Mouse (Mus musculus) kidney, adult 2 months (tissue): ENCODE measurements around the gene Afdn. TPM values are rescaled to one million over a fixed set of nuclear protein-coding genes. Genes with fewer than 3 reads are reported as not detected.
A peak's percentile ranks its signal among the peaks of the same experiment; 100 is the strongest.

Experiments
- DNase-seq: peaks from one replicate; pipeline ENCODE4 v3.0.0; 2021
- H3K27ac ChIP-seq: fragments of 200-500 bp; 2 replicates; pipeline ENCODE4 v1.5.1; 2012; ENCODE audit warnings: low read depth, low read length, control low read depth, inconsistent platforms; ENCODE audit not compliant: insufficient read depth
- H3K27me3 ChIP-seq: fragments of 200-500 bp; replicated peaks from 2 replicates; pipeline ENCODE4 v1.6.1; 2012; ENCODE audit warnings: mild to moderate bottlenecking, moderate library complexity, low read length, inconsistent platforms; ENCODE audit not compliant: control insufficient read depth, insufficient read depth
- H3K36me3 ChIP-seq: fragments of 200-500 bp; 2 replicates; pipeline ENCODE4 v1.6.1; 2012; ENCODE audit warnings: mild to moderate bottlenecking, moderate library complexity, low read length, inconsistent platforms; ENCODE audit not compliant: control insufficient read depth, insufficient read depth
- H3K4me1 ChIP-seq: fragments of 200-500 bp; 2 replicates; pipeline ENCODE4 v1.6.1; 2011; ENCODE audit warnings: low read length; ENCODE audit not compliant: control insufficient read depth, insufficient read depth
- H3K4me3 ChIP-seq: fragments of 200-500 bp; 2 replicates; pipeline ENCODE4 v1.5.1; 2011; ENCODE audit warnings: mild to moderate bottlenecking, low read depth, low read length, control low read depth; ENCODE audit not compliant: insufficient read depth
- CTCF ChIP-seq: fragments of 200-500 bp; conservative IDR thresholded peaks from 2 replicates; pipeline ENCODE4 v1.5.1; 2011; ENCODE audit warnings: low read depth, mild to moderate bottlenecking, control low read depth, low read length, moderate library complexity, mixed read lengths; ENCODE audit not compliant: insufficient read depth, insufficient read length
- POLR2A ChIP-seq: fragments of 200-500 bp; IDR thresholded peaks from one replicate; pipeline ENCODE4 v1.6.1; 2011; ENCODE audit warnings: low read depth, low read length, control low read depth
- WGBS: fragments of 180-500 bp; shearing (Covaris S2); methylation state at CpG from one replicate; pipeline ENCODE4 v1.1.7; 2018; 5-methylcytosine and 5-hydroxymethylcytosine counted together
- polyA plus RNA-seq: library from polyadenylated mRNA; depleted of rRNA; stranded (reverse); fragments of >200 nt; gene quantifications from 2 replicates; pipeline ENCODE4 v1.2.3, GENCODE M21; 2012; rRNA removed

Gene Afdn
- polyA plus RNA-seq = 35.1 and 42.3 TPM in 2 replicates

GRCm38 (mm10) chr17:13759853-13760627 is at the start of gene Afdn:
Afdn (plus strand) TSS chr17:13760539.
- H3K27me3 ChIP-seq = no peaks in the 10 kb centered on the region
- peak within 1 kb of the TSS; percentile 76 for H3K27ac ChIP-seq
- DNase-seq = peak; percentile 93
- WGBS = 6% methylated on average over 108 of the region's 108 CpGs
- H3K36me3 ChIP-seq = no peaks in the 10 kb centered on the region
- peaks cover 13% of the 10 kb centered on the region for H3K4me1 ChIP-seq
- peak within 1 kb of the TSS; percentile 80 for H3K4me3 ChIP-seq
- TF ChIP-seq CTCF (no peak), POLR2A (peak; percentile 17)

GRCm38 (mm10) chr17:13711173-13711572 is 49.2 kb upstream of the Afdn start:
- Histone ChIP-seq H3K4me3 (no peak overlapping the region), H3K27ac (no peak overlapping the region), H3K27me3 (no peaks in the 10 kb centered on the region), H3K36me3 (no peaks in the 10 kb centered on the region), H3K4me1 (peaks cover 9% of the 10 kb centered on the region; the same call in 1 of the 2 replicates)
- DNase-seq = no peak
- 77% methylated on average over 5 of the region's 5 CpGs for WGBS
- no peak for TF ChIP-seq CTCF
- TF ChIP-seq POLR2A = no peak

GRCm38 (mm10) chr17:13712116-13712515 is 48.2 kb upstream of the Afdn start:
- WGBS = 86% methylated on average over 6 of the region's 6 CpGs
- no peak overlapping the region for H3K27ac ChIP-seq
- no peak overlapping the region for H3K4me3 ChIP-seq
- no peaks in the 10 kb centered on the region for H3K27me3 ChIP-seq
- TF ChIP-seq CTCF (no peak), POLR2A (no peak)
- no peak for DNase-seq
- H3K36me3 ChIP-seq = no peaks in the 10 kb centered on the region
- peaks cover 9% of the 10 kb centered on the region; the same call in 1 of the 2 replicates for H3K4me1 ChIP-seq

GRCm38 (mm10) chr17:13712518-13712917 is 47.8 kb upstream of the Afdn start:
- no peak overlapping the region for H3K27ac ChIP-seq
- DNase-seq = no peak
- no peaks in the 10 kb centered on the region for H3K27me3 ChIP-seq
- TF ChIP-seq CTCF (no peak), POLR2A (no peak)
- no peak overlapping the region for H3K4me3 ChIP-seq
- H3K36me3 ChIP-seq = no peaks in the 10 kb centered on the region
- 91% methylated on average over 3 of the region's 3 CpGs for WGBS
- peaks cover 9% of the 10 kb centered on the region; the same call in 1 of the 2 replicates for H3K4me1 ChIP-seq

- 57% methylated on average over 4 of the region's 4 CpGs for WGBS
- no peak for DNase-seq
- Histone ChIP-seq H3K36me3 (no peaks in the 10 kb centered on the region), H3K27ac (peak overlapping the region; percentile 46), H3K27me3 (no peaks in the 10 kb centered on the region), H3K4me1 (peaks cover 9% of the 10 kb centered on the region; the same call in 1 of the 2 replicates), H3K4me3 (no peak overlapping the region)
- TF ChIP-seq CTCF = no peak
- TF ChIP-seq POLR2A = no peak
Observed at GRCm38 (mm10) chr17:13714128-13714527, 46.2 kb upstream of the Afdn start.

GRCm38 (mm10) chr17:13714654-13715053 is 45.7 kb upstream of the Afdn start:
- Histone ChIP-seq H3K4me3 (no peak overlapping the region), H3K4me1 (peaks cover 9% of the 10 kb centered on the region; the same call in 1 of the 2 replicates), H3K27ac (peak overlapping the region; percentile 46), H3K36me3 (no peaks in the 10 kb centered on the region), H3K27me3 (no peaks in the 10 kb centered on the region)
- DNase-seq = peak; percentile 62
- 33% methylated on average over 4 of the region's 4 CpGs for WGBS
- TF ChIP-seq CTCF = no peak
- TF ChIP-seq POLR2A = no peak

GRCm38 (mm10) chr17:13715511-13715910 is 44.8 kb upstream of the Afdn start:
- Histone ChIP-seq H3K27ac (no peak overlapping the region), H3K4me3 (no peak overlapping the region), H3K4me1 (peaks cover 9% of the 10 kb centered on the region; the same call in 1 of the 2 replicates), H3K36me3 (no peaks in the 10 kb centered on the region), H3K27me3 (no peaks in the 10 kb centered on the region)
- 90% methylated on average over 9 of the region's 9 CpGs for WGBS
- DNase-seq = no peak
- TF ChIP-seq CTCF = no peak
- no peak for TF ChIP-seq POLR2A
